In the genomic region with DNA sequence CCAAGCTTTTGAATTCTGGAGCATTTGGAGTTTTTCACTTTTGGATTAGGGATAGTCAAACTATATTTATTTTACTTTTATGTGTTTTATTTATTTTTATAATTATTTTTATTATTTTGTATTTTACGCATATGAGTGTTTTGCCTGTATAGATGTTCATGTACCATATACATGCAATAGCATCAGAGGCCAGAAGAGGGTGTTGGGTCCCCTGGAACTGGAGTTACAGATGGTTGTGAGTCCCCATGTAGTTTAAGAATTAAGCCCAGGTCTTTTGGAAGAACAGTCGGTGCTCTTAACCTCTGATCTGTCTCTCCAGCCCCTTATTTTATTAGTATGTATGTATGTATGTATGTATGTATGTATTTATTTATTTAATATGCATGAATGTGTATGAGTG, we compare ENCODE assay signal across 17 mouse cellular contexts. TPM values are rescaled to one million over a fixed set of nuclear protein-coding genes. Genes with fewer than 3 reads are reported as not detected.
DNase-seq lines count a peak whose midpoint lies in the region; ATAC-seq and TF ChIP-seq lines count a peak whose summit lies in the region.
"Had no signal": no experiment of that assay in that cellular context is flagged by ENCODE, and none has a peak within 500 bp of the region (broad histone marks: within the 10 kb centered on the region; RNA-seq: fewer than 3 reads in every experiment).

No protein-coding gene starts in this region.

- no peaks in the 10 kb centered on the region for H3K9me3 ChIP-seq in heart, embryonic 11.5 days (replicated peaks; ENCODE audit: control insufficient read depth, low read length)
- H3K9me3 ChIP-seq: embryonic facial prominence, embryonic 13.5 days; forebrain, embryonic 13.5 days; hindbrain, embryonic 15.5 days; limb, embryonic 15.5 days had no signal

- intact Hi-C loops in left cerebral cortex, postnatal 36 days (cut with DNase I), result no loop called here

- H3K36me3 ChIP-seq in heart, embryonic 11.5 days (ENCODE audit: control insufficient read depth, insufficient read depth, low read length), result no peaks in the 10 kb centered on the region
- H3K36me3 ChIP-seq: embryonic facial prominence, embryonic 13.5 days; G1E; hindbrain, embryonic 15.5 days; limb, embryonic 15.5 days had no signal

- no peak overlapping the region for H3K9ac ChIP-seq in heart, embryonic 11.5 days (ENCODE audit: low read depth, low read length)
- H3K9ac ChIP-seq: embryonic facial prominence, embryonic 13.5 days; forebrain, embryonic 13.5 days; hindbrain, embryonic 15.5 days; limb, embryonic 15.5 days had no signal

- H3K4me2 ChIP-seq in heart, embryonic 11.5 days, result no peak overlapping the region
- H3K4me2 ChIP-seq: embryonic facial prominence, embryonic 13.5 days; forebrain, embryonic 13.5 days; hindbrain, embryonic 15.5 days; limb, embryonic 15.5 days had no signal

- no peak for ATAC-seq in heart, embryonic 11.5 days (replicated peaks; ENCODE audit: insufficient number of reproducible peaks, low FRiP score, low TSS enrichment)
- ATAC-seq: forebrain, embryonic 13.5 days had no signal

- no peak overlapping the region for H3K27ac ChIP-seq in layer of hippocampus, adult 2 months
- H3K27ac ChIP-seq in heart, embryonic 11.5 days (ENCODE audit: low read depth, low read length), result no peak overlapping the region
- H3K27ac ChIP-seq: embryonic facial prominence, embryonic 13.5 days; forebrain, embryonic 13.5 days; hindbrain, embryonic 15.5 days; limb, embryonic 15.5 days had no signal

- no peak overlapping the region for H3K4me3 ChIP-seq in layer of hippocampus, adult 2 months
- H3K4me3 ChIP-seq in heart, embryonic 11.5 days (ENCODE audit: low read depth, low read length), result no peak overlapping the region
- H3K4me3 ChIP-seq: embryonic facial prominence, embryonic 13.5 days; forebrain, embryonic 13.5 days; hindbrain, embryonic 15.5 days; limb, embryonic 15.5 days had no signal

- 77% methylated on average over 2 of the region's 2 CpGs for WGBS in heart, embryonic 11.5 days (ENCODE audit: insufficient replicate concordance)

- no peaks in the 10 kb centered on the region for H3K27me3 ChIP-seq in heart, embryonic 11.5 days (ENCODE audit: control insufficient read depth, insufficient read depth, low read length)
- H3K27me3 ChIP-seq: embryonic facial prominence, embryonic 13.5 days; forebrain, embryonic 13.5 days; hindbrain, embryonic 15.5 days; limb, embryonic 15.5 days had no signal

- peak; percentile 62 for TF ChIP-seq CTCF in layer of hippocampus, adult 2 months (conservative IDR thresholded peaks at IDR 0.05)

- H3K4me1 ChIP-seq in heart, embryonic 11.5 days (ENCODE audit: control insufficient read depth, insufficient read depth, low read length), result peaks cover 6% of the 10 kb centered on the region; the same call in 1 of the 2 replicates
- H3K4me1 ChIP-seq: embryonic facial prominence, embryonic 13.5 days; forebrain, embryonic 13.5 days; hindbrain, embryonic 15.5 days had no signal

- DNase-seq in layer of hippocampus, adult 2 months (ENCODE audit: low spot score in 2 of 2), result no peak
- DNase-seq in layer of hippocampus, adult 9-10 months (ENCODE audit: low spot score), result no peak
- peak; percentile 36 for DNase-seq in 3T3-L1 (ENCODE audit: low read depth, low spot score)
- peak; percentile 43 for DNase-seq in CD4-positive helper T cell, adult 2 months (ENCODE audit: low read depth, low spot score)
- DNase-seq in induced T-regulatory cell, adult 2 months (ENCODE audit: low read depth), result peak; percentile 52
- no peak for DNase-seq in right cerebral cortex, adult 2 months (ENCODE audit: low spot score in 2 of 2)
- DNase-seq in left cerebral cortex, postnatal 36 days (ENCODE audit: low spot score in 2 of 2), result no peak
- DNase-seq: cerebellum, postnatal 14 days; gastrocnemius, postnatal 10 days; kidney, postnatal 14 days; right cerebral cortex, postnatal 14 days had no signal

RNA-seq across cellular contexts. Expression of a gene that starts 12.9 kb away (rescaled TPM):
- 10 to 100 TPM; 54.3 to 64.6 TPM for total RNA-seq in layer of hippocampus, adult 2 months (2021)
- polyA plus RNA-seq in heart, embryonic 11.5 days (2014; fragmentation: Nextera tagmentation; extraction: Ambion mirVana), result 22.1 and 22.9 TPM in 2 replicates
- 10 to 100 TPM; 82.6 to 94.5 TPM for total RNA-seq in left cerebral cortex, postnatal 36 days (2021)
- total RNA-seq: G1E had no signal
- polyA plus RNA-seq: G1E had no signal

Comparison
In these comparisons a context has a peak if more than half of its experiments do, and no peak if none do; other contexts are left out.
1. DNase-seq: peak in 3T3-L1 (single experiment), CD4-positive helper T cell, adult 2 months (single experiment) and induced T-regulatory cell, adult 2 months (single experiment); none in layer of hippocampus, adult 2 months (0 of 2), layer of hippocampus, adult 9-10 months (single experiment), right cerebral cortex, adult 2 months (0 of 2) and left cerebral cortex, postnatal 36 days (0 of 2).